Mouse (Mus musculus) midbrain, embryonic 14.5 days (tissue): ENCODE data around the gene Fam8a1. TPM values are rescaled to one million over a fixed set of nuclear protein-coding genes. Genes with fewer than 3 reads are reported as not detected.

Experiments used
- ATAC-seq: fragments of 200-750 bp; cut with Nextera tagmentation; 2 replicates; pipeline ENCODE4 v1.8.0; 2017; ENCODE audit warnings: moderate number of reproducible peaks, moderate library complexity; ENCODE audit not compliant: low FRiP score, low TSS enrichment
- DNase-seq: peaks from one replicate; pipeline ENCODE4 v3.0.0-alpha.2; 2015
- H3K27ac ChIP-seq: fragments of 300-500 bp; sonication (generic); replicated peaks from 2 replicates; pipeline ENCODE4 v1.5.1; 2014; ENCODE audit warnings: mild to moderate bottlenecking, low read depth, low read length, moderate library complexity
- H3K27me3 ChIP-seq: fragments of 300-500 bp; sonication (generic); 2 replicates; pipeline ENCODE4 v1.6.1; 2014; ENCODE audit warnings: low read length, control low read depth, mixed read lengths; ENCODE audit not compliant: control insufficient read depth, insufficient read depth
- H3K36me3 ChIP-seq: fragments of 300-500 bp; sonication (generic); 2 replicates; pipeline ENCODE4 v1.6.1; 2014; ENCODE audit warnings: low read length, control low read depth; ENCODE audit not compliant: control insufficient read depth, insufficient read depth
- H3K4me1 ChIP-seq: fragments of 300-500 bp; sonication (generic); 2 replicates; pipeline ENCODE4 v1.6.1; 2014; ENCODE audit warnings: mild to moderate bottlenecking, antibody characterized with exemption, low read length, control low read depth; ENCODE audit not compliant: control insufficient read depth, insufficient read depth
- H3K4me2 ChIP-seq: fragments of 300-500 bp; sonication (generic); 2 replicates; pipeline ENCODE4 v1.6.1; 2014; ENCODE audit warnings: mild to moderate bottlenecking, low read length, moderate library complexity
- H3K4me3 ChIP-seq: fragments of 300-500 bp; sonication (generic); replicated peaks from 2 replicates; pipeline ENCODE4 v1.5.1; 2014; ENCODE audit warnings: low read depth, low read length
- H3K9ac ChIP-seq: fragments of 300-500 bp; sonication (generic); replicated peaks from 2 replicates; pipeline ENCODE4 v1.6.1; 2014; ENCODE audit warnings: mild to moderate bottlenecking, low read length, moderate library complexity
- H3K9me3 ChIP-seq: fragments of 300-500 bp; sonication (generic); 2 replicates; pipeline ENCODE4 v1.6.1; 2016; ENCODE audit warnings: low read length, control low read depth, mixed read lengths; ENCODE audit not compliant: control insufficient read depth
- WGBS: fragments of 180-500 bp; shearing (Covaris S2); extraction: QIAGEN DNeasy Blood & Tissue Kit; methylation state at CpG from one replicate; pipeline ENCODE4 v1.1.7; 2014; 5-methylcytosine and 5-hydroxymethylcytosine counted together
- polyA plus RNA-seq: library from polyadenylated mRNA; unstranded; fragments of >200 nt; fragmentation: Nextera tagmentation; extraction: Ambion mirVana; gene quantifications from 2 replicates; pipeline ENCODE4 v1.2.1, GENCODE M21; 2014

The Fam8a1 gene
- polyA plus RNA-seq, 1 experiment from 2014 or later, result 19.2 TPM

- H3K4me1 ChIP-seq, result no peaks in the 10 kb centered on the region
- no peaks in the 10 kb centered on the region for H3K9me3 ChIP-seq
- DNase-seq (peak; percentile 26), ATAC-seq (no peak)
- 65% methylated on average over 1 of the region's 1 CpGs for WGBS
- peaks cover 39% of the 10 kb centered on the region for H3K36me3 ChIP-seq
- H3K4me2 ChIP-seq, result no peak overlapping the region
- H3K4me3 ChIP-seq, result no peak overlapping the region
- no peak overlapping the region for H3K27ac ChIP-seq
- no peaks in the 10 kb centered on the region for H3K27me3 ChIP-seq
- H3K9ac ChIP-seq, result no peak overlapping the region
These were observed 26.1 kb downstream of the Fam8a1 start for GRCm38 (mm10) chr13:46695296-46695908.

GRCm38 (mm10) chr13:46695932-46696331, 26.6 kb downstream of the Fam8a1 start:
- Histone ChIP-seq H3K4me3 (no peak overlapping the region), H3K4me1 (no peaks in the 10 kb centered on the region), H3K4me2 (no peak overlapping the region), H3K9ac (no peak overlapping the region), H3K9me3 (no peaks in the 10 kb centered on the region), H3K27me3 (no peaks in the 10 kb centered on the region), H3K27ac (no peak overlapping the region), H3K36me3 (peaks cover 38% of the 10 kb centered on the region)
- WGBS, result 96% methylated on average over 1 of the region's 1 CpGs
- ATAC-seq, result no peak
- no peak for DNase-seq

- no peaks in the 10 kb centered on the region for H3K4me1 ChIP-seq
- ATAC-seq, result no peak
These were observed 27.5 kb downstream of the Fam8a1 start for GRCm38 (mm10) chr13:46696788-46697187.

GRCm38 (mm10) chr13:46699372-46699771, 30.1 kb downstream of the Fam8a1 start:
- Histone ChIP-seq H3K9ac (no peak overlapping the region), H3K4me1 (no peaks in the 10 kb centered on the region), H3K4me2 (no peak overlapping the region), H3K9me3 (no peaks in the 10 kb centered on the region), H3K27me3 (no peaks in the 10 kb centered on the region), H3K27ac (no peak overlapping the region), H3K36me3 (peaks cover 37% of the 10 kb centered on the region), H3K4me3 (no peak overlapping the region)
- no peak for DNase-seq
- WGBS, result 94% methylated on average over 1 of the region's 1 CpGs
- ATAC-seq, result no peak

More at GRCm38 (mm10) chr13:46696788-46697187, 27.5 kb downstream of the Fam8a1 start:
- no peak overlapping the region for H3K4me3 ChIP-seq
- no peaks in the 10 kb centered on the region for H3K9me3 ChIP-seq
- H3K27ac ChIP-seq, result no peak overlapping the region
- no peaks in the 10 kb centered on the region for H3K27me3 ChIP-seq
- H3K9ac ChIP-seq, result no peak overlapping the region
- no peak for DNase-seq
- no peak overlapping the region for H3K4me2 ChIP-seq
- peaks cover 36% of the 10 kb centered on the region for H3K36me3 ChIP-seq
- WGBS, result 89% methylated on average over 2 of the region's 2 CpGs

- Histone ChIP-seq H3K4me3 (no peak overlapping the region), H3K9ac (no peak overlapping the region), H3K4me2 (no peak overlapping the region), H3K36me3 (peaks cover 33% of the 10 kb centered on the region), H3K9me3 (no peaks in the 10 kb centered on the region), H3K27me3 (no peaks in the 10 kb centered on the region), H3K4me1 (no peaks in the 10 kb centered on the region), H3K27ac (no peak overlapping the region)
- ATAC-seq (no peak), DNase-seq (no peak)
- 86% methylated on average over 2 of the region's 2 CpGs for WGBS
These were observed 32.2 kb downstream of the Fam8a1 start for GRCm38 (mm10) chr13:46701486-46701885.

- no peak overlapping the region for H3K4me2 ChIP-seq
- H3K4me1 ChIP-seq, result no peaks in the 10 kb centered on the region
- H3K36me3 ChIP-seq, result peaks cover 39% of the 10 kb centered on the region
- H3K9ac ChIP-seq, result no peak overlapping the region
- no peak for ATAC-seq
- H3K4me3 ChIP-seq, result no peak overlapping the region
- no peak overlapping the region for H3K27ac ChIP-seq
- peak; percentile 32 for DNase-seq
- H3K27me3 ChIP-seq, result no peaks in the 10 kb centered on the region
- H3K9me3 ChIP-seq, result no peaks in the 10 kb centered on the region
- 80% methylated on average over 5 of the region's 5 CpGs for WGBS
These were observed 33.8 kb downstream of the Fam8a1 start for GRCm38 (mm10) chr13:46703138-46703537.

- H3K36me3 ChIP-seq, result peaks cover 39% of the 10 kb centered on the region
- no peaks in the 10 kb centered on the region for H3K4me1 ChIP-seq
- no peaks in the 10 kb centered on the region for H3K27me3 ChIP-seq
- no peak overlapping the region for H3K4me3 ChIP-seq
- ATAC-seq (no peak), DNase-seq (no peak)
- no peak overlapping the region for H3K9ac ChIP-seq
- WGBS, result 79% methylated on average over 5 of the region's 5 CpGs
- no peak overlapping the region for H3K27ac ChIP-seq
- no peak overlapping the region for H3K4me2 ChIP-seq
- H3K9me3 ChIP-seq, result no peaks in the 10 kb centered on the region
These were observed 44.2 kb downstream of the Fam8a1 start for GRCm38 (mm10) chr13:46713486-46713885.

GRCm38 (mm10) chr13:46715976-46716639, 46.8 kb downstream of the Fam8a1 start:
- H3K4me1 ChIP-seq, result no peaks in the 10 kb centered on the region
- DNase-seq, result no peak
- no peak overlapping the region for H3K9ac ChIP-seq
- H3K9me3 ChIP-seq, result no peaks in the 10 kb centered on the region
- no peak overlapping the region for H3K27ac ChIP-seq
- no peak overlapping the region for H3K4me3 ChIP-seq
- H3K27me3 ChIP-seq, result no peaks in the 10 kb centered on the region
- H3K36me3 ChIP-seq, result peaks cover 26% of the 10 kb centered on the region
- 75% methylated on average over 3 of the region's 3 CpGs for WGBS
- no peak for ATAC-seq
- H3K4me2 ChIP-seq, result no peak overlapping the region

- 69% methylated on average over 5 of the region's 5 CpGs for whole genome bisulfite sequencing
- ATAC-seq, result no peak
- Histone ChIP-seq H3K4me3 (no peak overlapping the region), H3K27ac (no peak overlapping the region), H3K4me2 (no peak overlapping the region), H3K4me1 (no peaks in the 10 kb centered on the region), H3K36me3 (0 out of 2 replicates have a peak, but pooled peaks cover 5% of the 10 kb centered on the region), H3K9ac (no peak overlapping the region), H3K27me3 (no peaks in the 10 kb centered on the region), H3K9me3 (no peaks in the 10 kb centered on the region)
- no peak for DNase-seq
These were observed 49.6 kb downstream of the Fam8a1 start for GRCm38 (mm10) chr13:46718893-46719400.
